Mouse (Mus musculus): ENCODE measurements around the gene Usp43.

The Usp43 gene

GRCm38 (mm10) chr11:67921827-67922754 lies at the start of gene Usp43:
Usp43 (minus strand) TSS chr11:67922153.
- DNase-seq (ENCODE audit: low read depth in 2 of 2, low spot score in 2 of 2), result no peak

- no peak for DNase-seq (ENCODE audit: low read depth in 2 of 2, low spot score in 2 of 2)
Measured at GRCm38 (mm10) chr11:67967831-67968230, 45.9 kb upstream of the Usp43 start.

GRCm38 (mm10) chr11:67965905-67966878 lies 44.2 kb upstream of the Usp43 start, which contains the start of gene Stx8:
Stx8 (plus strand) TSS chr11:67966193.
- peak; percentile 81 to 94 for DNase-seq (ENCODE audit: low read depth in 2 of 2, low spot score in 2 of 2)

- peak; percentile 71 to 79 for DNase-seq (ENCODE audit: low read depth in 2 of 2, low spot score in 2 of 2)
Measured at GRCm38 (mm10) chr11:67965242-67965883, 43.4 kb upstream of the Usp43 start, which contains the start of gene Cfap52. Cfap52 (minus strand) TSS chr11:67965651.

DNA sequence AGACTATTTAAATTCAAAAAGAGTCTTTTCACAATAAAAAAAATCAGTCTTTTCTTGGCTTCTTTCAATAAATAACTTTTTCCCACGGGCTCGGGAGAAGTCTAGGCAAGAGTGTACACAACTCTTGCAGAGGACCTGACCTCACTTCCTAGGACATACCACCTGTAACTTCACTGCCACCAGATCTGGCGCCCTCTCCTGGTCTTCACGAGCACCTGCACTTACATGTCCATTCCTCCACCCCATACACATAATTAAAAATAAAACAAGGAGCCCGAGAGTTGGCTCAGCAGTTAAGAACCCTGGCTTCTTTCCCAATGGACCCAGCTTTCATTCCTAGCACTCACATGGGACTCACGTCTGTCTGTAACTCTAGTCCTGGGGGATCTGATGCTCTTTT lies 42.2 kb upstream of the Usp43 start:
- DNase-seq (ENCODE audit: low read depth in 2 of 2, low spot score in 2 of 2), result peak in 1 of 2 experiments; percentile 2

DNA sequence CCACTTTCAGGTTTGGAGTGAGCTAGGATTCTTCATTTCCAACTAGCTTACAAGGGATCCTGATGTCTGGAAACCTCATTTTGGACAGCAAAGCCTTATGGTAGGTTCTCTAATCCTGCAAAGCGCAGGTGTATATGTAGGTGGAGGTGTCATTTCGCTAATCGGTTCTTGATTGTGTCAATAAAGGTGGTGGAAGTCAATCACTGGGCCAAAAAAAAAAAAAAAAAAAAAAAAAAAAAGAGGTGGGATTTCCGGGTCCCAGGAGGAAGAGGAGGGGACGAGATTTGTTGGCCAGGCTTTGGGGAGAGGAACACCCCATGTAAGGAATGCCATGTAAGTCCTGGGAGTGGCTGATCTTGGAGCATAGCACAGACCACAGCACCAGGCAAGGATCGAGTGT lies 32.5 kb upstream of the Usp43 start:
- no peak for DNase-seq (ENCODE audit: low read depth in 2 of 2, low spot score in 2 of 2)

DNA sequence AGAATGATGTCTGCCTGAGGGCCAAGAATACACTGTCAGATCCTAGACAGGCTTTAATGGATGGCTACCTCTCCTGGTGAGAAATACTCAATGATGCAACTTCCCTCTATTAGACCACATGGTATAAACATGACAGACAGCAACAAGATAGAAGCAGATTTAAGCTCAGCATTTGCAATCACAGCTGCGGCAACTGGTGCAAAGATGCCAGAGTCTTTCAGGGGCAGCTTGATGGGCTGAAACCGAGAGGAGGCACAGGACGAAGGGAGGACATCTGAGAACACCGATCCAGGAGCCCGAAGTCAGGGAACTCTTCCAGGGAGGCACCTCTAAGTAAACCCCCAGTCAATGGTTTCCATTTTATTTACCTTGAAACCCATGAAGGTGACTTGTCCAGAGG lies 31.7 kb upstream of the Usp43 start:
- DNase-seq (ENCODE audit: low read depth in 2 of 2, low spot score in 2 of 2), result no peak

GRCm38 (mm10) chr11:67949475-67949874 lies 27.5 kb upstream of the Usp43 start:
- peak; percentile 9 to 32 for DNase-seq (ENCODE audit: low read depth in 2 of 2, low spot score in 2 of 2)

DNA sequence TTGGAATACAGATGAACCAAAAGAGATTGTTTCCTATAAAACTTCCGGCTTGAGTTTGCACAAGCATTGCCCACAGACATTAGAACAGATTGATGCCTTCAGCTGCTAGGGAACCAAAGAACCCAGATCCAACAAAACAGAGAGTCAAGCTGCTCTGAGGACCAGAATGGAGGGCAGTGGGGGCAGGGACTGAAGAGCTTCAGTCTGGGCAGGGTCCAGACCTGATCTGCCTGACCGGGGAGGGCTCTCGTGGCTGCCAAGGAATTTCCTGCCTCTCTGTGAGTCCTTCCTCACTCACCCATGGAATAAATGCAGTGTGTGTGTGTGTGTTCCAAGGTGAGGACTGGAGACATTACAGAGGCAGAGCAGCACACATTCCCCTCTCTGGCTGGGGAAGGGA lies 26.3 kb upstream of the Usp43 start:
- DNase-seq (ENCODE audit: low read depth in 2 of 2, low spot score in 2 of 2), result no peak

DNA sequence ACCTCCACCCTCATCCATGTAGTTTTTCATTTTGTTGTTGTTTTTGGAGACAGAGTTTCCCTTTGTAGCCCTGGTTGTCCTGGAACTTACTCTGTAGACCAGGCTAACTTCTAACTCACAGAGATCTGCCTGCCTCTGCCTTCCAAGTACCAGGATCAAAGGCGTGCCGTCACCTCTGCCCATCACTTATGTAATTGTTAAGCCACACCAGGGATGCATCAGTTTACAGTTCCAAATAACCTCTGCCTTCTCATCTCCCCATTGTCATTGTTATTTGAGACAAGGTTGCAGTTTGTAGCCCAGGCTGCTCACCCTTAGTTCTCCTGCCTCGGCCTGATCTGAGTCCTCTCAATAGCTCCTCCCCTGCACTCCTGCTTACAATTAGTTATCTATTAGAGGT lies 10.2 kb upstream of the Usp43 start:
- no peak for DNase-seq (ENCODE audit: low read depth in 2 of 2, low spot score in 2 of 2)

GRCm38 (mm10) chr11:67926348-67927055 lies 4.5 kb upstream of the Usp43 start:
- DNase-seq (ENCODE audit: low read depth in 2 of 2, low spot score in 2 of 2), result no peak

DNA sequence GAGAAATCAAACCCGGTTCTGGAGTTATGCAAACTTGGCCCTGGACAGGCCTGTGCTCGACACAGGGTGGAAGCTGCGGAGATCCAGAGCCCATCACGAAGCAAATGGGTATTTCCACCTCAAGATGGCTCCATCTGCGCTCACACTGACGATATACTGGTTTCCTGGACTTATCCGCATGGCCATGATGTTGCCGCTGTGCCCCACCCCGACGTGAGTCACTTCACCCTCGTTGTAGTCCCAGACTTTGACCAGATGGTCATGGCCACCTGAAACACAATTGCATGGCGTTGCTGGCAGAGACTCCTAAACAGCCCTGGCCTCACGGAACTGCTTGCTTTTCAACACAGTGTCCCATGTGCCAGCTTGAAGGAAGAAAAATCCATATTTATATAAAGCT lies 3.0 kb upstream of the Usp43 start:
- no peak for DNase-seq (ENCODE audit: low read depth in 2 of 2, low spot score in 2 of 2)

DNA sequence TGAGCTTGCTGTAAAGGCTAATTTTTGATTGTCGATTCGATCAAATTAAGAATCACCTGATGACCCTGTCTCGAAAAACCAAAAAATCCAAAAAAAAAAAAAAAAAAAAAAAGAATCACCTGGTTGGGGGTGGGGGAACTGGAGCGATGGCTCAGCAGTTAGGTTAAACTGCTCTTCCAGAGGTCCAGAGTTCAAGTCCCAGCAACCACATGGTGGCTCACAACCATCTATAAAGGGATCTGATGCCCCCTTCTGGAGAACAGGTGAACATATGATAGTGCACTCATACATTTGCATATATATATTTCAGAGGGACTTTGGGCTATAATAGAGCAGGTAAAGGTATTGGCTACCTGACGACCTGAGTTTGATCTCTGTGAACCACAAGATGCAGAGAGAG lies 1.8 kb upstream of the Usp43 start:
- DNase-seq (ENCODE audit: low read depth in 2 of 2, low spot score in 2 of 2), result no peak

- DNase-seq (ENCODE audit: low read depth in 2 of 2, low spot score in 2 of 2), result no peak
Measured at GRCm38 (mm10) chr11:67922755-67923125, 787 bp upstream of the Usp43 start.

DNA sequence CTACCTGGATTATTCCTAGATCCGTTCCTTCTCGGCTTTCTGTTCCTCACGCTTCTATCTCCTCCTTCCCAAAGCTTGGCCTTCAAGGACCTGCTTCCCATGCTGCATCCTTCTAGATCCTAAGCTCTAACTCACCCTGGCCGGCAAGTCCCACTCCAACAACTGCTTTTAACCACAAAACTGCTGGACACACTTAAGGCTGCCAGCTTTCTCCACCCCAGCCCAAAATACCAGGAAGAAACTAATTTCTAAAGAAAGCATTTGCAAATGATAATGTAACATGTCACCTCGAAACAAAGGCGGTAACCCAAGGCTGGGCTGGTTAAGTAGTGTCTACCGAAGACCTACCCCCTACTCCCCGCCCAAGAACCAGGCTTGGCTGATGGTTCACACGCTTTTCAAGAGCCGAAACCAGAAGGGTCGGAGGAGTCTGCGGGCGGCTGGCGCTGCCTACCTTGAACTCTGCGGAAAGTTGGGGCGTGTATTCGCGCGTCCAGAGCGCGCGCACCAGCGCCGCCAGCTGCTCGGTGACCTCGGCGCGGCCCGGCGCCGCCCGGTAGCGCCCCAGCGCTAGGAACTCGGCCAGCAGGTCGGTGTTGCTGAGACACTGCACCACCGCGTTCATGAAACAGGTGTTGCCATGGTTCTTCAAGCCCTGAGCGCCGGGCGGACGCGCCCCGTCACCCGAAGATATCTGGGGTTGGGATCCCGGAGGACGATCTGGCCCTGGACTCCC lies 694 bp downstream of the Usp43 start:
- DNase-seq (ENCODE audit: low read depth in 2 of 2, low spot score in 2 of 2), result no peak

DNA sequence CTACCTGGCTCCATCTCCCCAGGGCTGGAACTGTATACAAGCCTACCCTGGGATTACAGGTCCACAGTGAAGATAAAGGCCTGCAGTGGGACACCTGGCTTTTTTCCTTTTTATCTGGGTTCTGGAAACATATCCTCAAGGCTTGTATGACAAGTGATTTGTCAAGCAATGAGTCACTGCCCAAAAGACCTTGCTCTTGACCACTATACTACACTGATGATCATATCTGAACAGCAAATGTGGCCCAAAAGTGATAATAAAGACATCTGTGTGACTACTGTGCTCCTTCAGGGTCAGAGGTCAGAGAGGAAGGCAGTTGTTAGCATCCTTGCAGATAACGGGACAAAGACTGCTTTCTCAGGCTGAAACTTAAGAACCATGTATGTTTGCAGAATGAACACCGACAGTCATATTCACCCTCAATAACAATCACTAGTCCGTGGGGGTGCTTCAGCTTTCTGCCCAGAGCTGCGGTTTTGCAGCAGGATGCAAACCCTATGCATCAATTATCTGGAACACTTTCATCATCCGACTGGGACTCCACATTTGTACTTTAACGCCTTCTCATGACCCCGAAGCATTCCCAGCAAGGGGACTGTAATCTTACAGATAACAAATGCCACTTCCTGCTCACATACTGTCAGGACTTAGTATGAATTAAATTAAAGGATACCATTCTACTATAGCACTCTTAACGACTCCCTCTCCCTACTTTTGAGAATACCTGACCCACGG lies 1.6 kb downstream of the Usp43 start:
- DNase-seq (ENCODE audit: low read depth in 2 of 2, low spot score in 2 of 2), result no peak

- no peak for DNase-seq (ENCODE audit: low read depth in 2 of 2, low spot score in 2 of 2)
Measured at GRCm38 (mm10) chr11:67919593-67919992, 2.4 kb downstream of the Usp43 start.

GRCm38 (mm10) chr11:67917126-67917525 lies 4.8 kb downstream of the Usp43 start:
- no peak for DNase-seq (ENCODE audit: low read depth in 2 of 2, low spot score in 2 of 2)

- DNase-seq (ENCODE audit: low read depth in 2 of 2, low spot score in 2 of 2), result no peak
Measured at GRCm38 (mm10) chr11:67911074-67911473, 10.9 kb downstream of the Usp43 start.
